Mouse (Mus musculus) C2C12 (cell line): ENCODE results near the gene Pdzrn4.

ENCODE experiments used
- CEBPB ChIP-seq: IDR thresholded peaks from one replicate; pipeline ENCODE4 v1.6.1; 2011; ENCODE audit warnings: low read depth, mild to moderate bottlenecking, control low read depth, moderate library complexity
- CTCF ChIP-seq: IDR thresholded peaks from one replicate; pipeline ENCODE4 v1.5.1; 2011; ENCODE audit not compliant: control insufficient read depth, insufficient read depth, insufficient read length
- FOSL1 ChIP-seq: IDR thresholded peaks from one replicate; pipeline ENCODE4 v1.8.0; 2011; ENCODE audit warnings: mild to moderate bottlenecking, low read length; ENCODE audit not compliant: poor library complexity, insufficient read depth, severe bottlenecking
- MAX ChIP-seq: IDR thresholded peaks from one replicate; pipeline ENCODE4 v1.6.1; 2011; ENCODE audit warnings: mild to moderate bottlenecking, control low read depth
- MYOD1 ChIP-seq: IDR thresholded peaks from one replicate; pipeline ENCODE4 v1.6.1; 2011; ENCODE audit warnings: low read depth; ENCODE audit not compliant: control insufficient read depth, insufficient read length
- MYOG ChIP-seq: IDR thresholded peaks from one replicate; pipeline ENCODE4 v1.6.1; 2011; ENCODE audit not compliant: control insufficient read depth, insufficient read length; ENCODE audit errors: extremely low read depth
- USF1 ChIP-seq: IDR thresholded peaks from one replicate; pipeline ENCODE4 v1.6.1; 2011; ENCODE audit warnings: low read depth, mild to moderate bottlenecking, control low read depth, moderate library complexity

DNA sequence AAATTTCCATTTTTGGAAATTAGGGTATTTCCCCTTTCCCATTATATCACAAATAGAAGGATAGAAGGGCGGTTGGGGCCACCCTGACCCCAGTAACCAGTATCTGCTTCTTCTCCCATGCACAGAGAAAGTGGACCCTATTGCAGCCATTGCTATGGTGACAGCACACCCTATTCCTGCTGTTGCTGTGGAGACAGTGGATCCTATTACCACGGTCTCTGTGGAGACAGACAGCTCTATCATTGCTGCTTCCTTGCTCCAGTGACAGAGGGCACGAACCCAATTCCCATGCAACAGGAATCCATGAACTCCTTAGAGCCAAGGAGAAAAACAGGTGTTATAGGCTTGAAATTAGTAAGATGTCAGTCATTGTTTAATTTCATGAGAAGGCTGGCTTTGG, 48.8 kb upstream of the Pdzrn4 start:
- TF ChIP-seq CTCF (no peak), MAX (no peak), USF1 (no peak), MYOG (no peak), MYOD1 (no peak), FOSL1 (no peak), CEBPB (no peak)
